Mouse (Mus musculus) inflammation-experienced regulatory T-cells (primary cell): ENCODE measurements around the gene Glra1. TPM values are rescaled to one million over a fixed set of nuclear protein-coding genes. Genes with fewer than 3 reads are reported as not detected.

Source experiments
- polyA plus RNA-seq, 2 experiments: library from polyadenylated mRNA; unstranded; fragments of 100-300 nt; shearing (Covaris generic); gene quantifications; one replicate each; pipeline ENCODE4 v1.2.1; 2017

Glra1 gene
- polyA plus RNA-seq, result under 1 TPM; 0.07 to 0.31 TPM

DNA sequence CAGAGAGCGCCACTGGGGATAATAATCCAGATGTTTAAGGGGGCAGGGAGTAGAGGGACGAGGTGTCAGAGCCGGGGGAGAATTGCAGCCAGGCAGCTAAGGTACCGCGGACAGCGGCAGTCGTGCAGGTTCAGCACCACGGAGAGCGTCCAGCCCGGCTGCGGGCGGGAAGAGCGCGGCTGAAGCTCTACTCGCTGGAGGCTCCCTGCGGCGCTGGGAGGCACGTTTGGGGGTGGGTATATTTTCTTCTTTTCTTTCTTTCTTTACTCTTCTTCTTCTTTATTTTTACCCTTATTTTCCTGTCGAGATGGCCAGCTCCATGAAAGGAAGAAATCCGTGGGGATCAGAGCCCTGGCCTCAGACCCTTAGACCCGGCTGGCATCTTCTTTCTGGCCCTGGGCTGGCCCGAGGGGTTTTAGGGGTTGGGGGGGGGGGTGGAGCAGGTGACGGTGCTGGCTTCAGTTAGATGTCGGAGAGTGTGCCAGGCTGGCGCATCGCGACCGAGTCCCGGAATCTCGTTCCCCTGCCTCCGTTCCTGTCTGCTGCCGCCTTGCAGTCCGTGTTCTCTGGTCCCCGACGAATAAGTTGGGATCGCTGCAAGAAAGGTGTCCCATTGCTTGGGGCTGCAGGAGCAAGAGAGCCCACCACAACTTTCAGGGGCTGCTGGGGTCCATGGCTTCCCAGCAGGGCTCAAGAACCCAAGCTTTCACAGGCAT, at the start of gene Glra1:
Gene Glra1, minus strand, starts transcription at position 391 of the 716 bp plus-strand sequence.

DNA sequence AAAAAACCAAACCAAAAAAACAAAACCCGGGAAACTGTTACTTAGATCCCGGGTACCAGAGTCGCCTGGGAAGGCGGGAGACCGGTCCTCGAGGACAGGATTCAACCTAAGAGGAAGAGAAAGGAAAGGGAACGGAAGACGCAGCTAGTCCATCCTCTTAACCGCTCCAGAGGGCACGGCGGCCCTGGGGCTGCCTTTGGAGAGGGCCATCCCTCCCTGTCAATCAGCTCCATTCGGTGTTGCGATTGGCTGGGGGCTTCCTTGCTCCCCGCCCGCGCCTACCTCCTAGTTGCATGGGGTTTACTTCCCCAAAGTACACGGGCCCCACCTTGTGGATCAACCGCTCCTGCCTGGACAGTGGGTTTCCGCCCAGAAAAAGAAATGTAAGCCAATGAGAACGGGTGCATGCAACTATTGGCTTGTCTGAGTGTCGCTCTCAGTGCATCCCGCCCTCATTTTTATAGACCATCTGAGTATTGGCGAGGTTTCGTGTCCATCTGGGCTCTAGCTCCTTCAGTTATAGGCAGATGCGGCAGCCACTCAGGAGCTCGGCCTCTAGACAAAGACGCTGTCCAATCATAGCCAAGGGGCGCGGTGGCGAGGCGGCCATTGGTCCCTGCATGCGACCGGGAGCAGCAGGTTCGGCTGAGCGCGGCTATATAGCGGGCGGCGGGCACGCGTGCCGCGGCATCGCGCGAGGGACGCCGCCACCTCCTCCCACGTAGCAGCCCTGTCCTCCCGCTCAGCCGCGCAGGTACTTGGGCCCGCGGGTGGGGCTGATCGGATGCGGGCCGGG, 138.8 kb downstream of the Glra1 start, which contains the start of gene G3bp1:
Gene G3bp1, plus strand, starts transcription at position 638 of the 796 bp plus-strand sequence.

Other genes with a start within 250 kb of the Glra1 start
- 1 to 10 TPM in 1 of 2 experiments, under 1 TPM in 1; 0.43 to 2.3 TPM for gene Sparc, start 185.0 kb downstream of the Glra1 start, polyA plus RNA-seq
- gene Atox1, start 147.0 kb downstream of the Glra1 start, polyA plus RNA-seq, result 100 to 1,000 TPM; 165 to 176 TPM
- 100 to 1,000 TPM; 129 to 139 TPM for gene G3bp1, start 138.5 kb downstream of the Glra1 start, polyA plus RNA-seq